Comparison of ENCODE assay signal across 8 mouse cellular contexts in genomic region chr5:34369341-34370021, GRCm38 (mm10). TPM values are rescaled to one million over a fixed set of nuclear protein-coding genes. Genes with fewer than 3 reads are reported as not detected.
DNase-seq lines count a peak whose midpoint lies in the region; ATAC-seq lines count a peak whose summit lies in the region.

Gene Fam193a (plus strand): TSS chr5:34369933.

- DNase-seq in adipocyte (ENCODE audit: low spot score): peak; percentile 94
- peak; percentile 98 for DNase-seq in embryo, embryonic 10 days (ENCODE audit: low spot score)
- DNase-seq in gastrocnemius, postnatal 10 days: peak; percentile 98
- peak; percentile 96 for DNase-seq in induced T-regulatory cell, adult 2 months (ENCODE audit: low read depth)
- DNase-seq in left cerebral cortex, adult 9 months (ENCODE audit: low spot score in 2 of 2): peak; percentile 93 to 97
- DNase-seq in right cerebral cortex, postnatal 14 days: peak; percentile 97
- peak; percentile 95 to 96 for DNase-seq in urinary bladder, postnatal 36 days (ENCODE audit: low spot score in 2 of 2)

- peak; percentile 95 for ATAC-seq in megakaryocyte progenitor cell, adult 5-6 weeks (replicated peaks; ENCODE audit: poor library complexity)

RNA-seq across cellular contexts. Expression of gene Fam193a, which starts in this region (rescaled TPM):
- 10 to 100 TPM; 19.6 to 26.6 TPM for total RNA-seq in gastrocnemius, postnatal 10 days (2021)
- 27.1 and 38.6 TPM in 2 replicates for total RNA-seq in megakaryocyte progenitor cell, adult 5-6 weeks (2015)
- total RNA-seq in megakaryocyte progenitor cell, adult 5-6 weeks (2017): 30.8 and 48.2 TPM in 2 replicates

Comparison
In these comparisons a context has a peak if more than half of its experiments do, and no peak if none do; other contexts are left out.
1. Peak in every context shown above with its lines: DNase-seq and ATAC-seq.